Mouse (Mus musculus) neural tube, embryonic 15.5 days (tissue): Measurements from ENCODE around the gene Pcsk1. TPM values are rescaled to one million over a fixed set of nuclear protein-coding genes. Genes with fewer than 3 reads are reported as not detected.

Experiments used
- ATAC-seq: fragments of 200-750 bp; cut with Nextera tagmentation; 2 replicates; pipeline ENCODE4 v1.8.0; 2017; ENCODE audit warnings: mild to moderate bottlenecking, moderate TSS enrichment, moderate library complexity; ENCODE audit not compliant: low FRiP score
- H3K27ac ChIP-seq: fragments of 300-500 bp; sonication (generic); replicated peaks from 2 replicates; pipeline ENCODE4 v1.5.1; 2015; ENCODE audit warnings: mild to moderate bottlenecking, inconsistent platforms
- H3K27me3 ChIP-seq: fragments of 300-500 bp; sonication (generic); replicated peaks from 2 replicates; pipeline ENCODE4 v1.6.1; 2015; ENCODE audit warnings: inconsistent platforms
- H3K36me3 ChIP-seq: fragments of 300-500 bp; sonication (generic); 2 replicates; pipeline ENCODE4 v1.6.1; 2015; ENCODE audit warnings: inconsistent platforms
- H3K4me1 ChIP-seq: fragments of 300-500 bp; sonication (generic); 2 replicates; pipeline ENCODE4 v1.6.1; 2015; ENCODE audit warnings: inconsistent platforms
- H3K4me2 ChIP-seq: fragments of 300-500 bp; sonication (generic); 2 replicates; pipeline ENCODE4 v1.6.1; 2015; ENCODE audit warnings: inconsistent platforms, mild to moderate bottlenecking, moderate library complexity
- H3K4me3 ChIP-seq: fragments of 300-500 bp; sonication (generic); replicated peaks from 2 replicates; pipeline ENCODE4 v1.5.1; 2015; ENCODE audit warnings: mild to moderate bottlenecking, inconsistent platforms
- H3K9ac ChIP-seq: fragments of 300-500 bp; sonication (generic); replicated peaks from 2 replicates; pipeline ENCODE4 v1.6.1; 2015; ENCODE audit warnings: mild to moderate bottlenecking, inconsistent platforms
- H3K9me3 ChIP-seq: fragments of 300-500 bp; sonication (generic); replicated peaks from 2 replicates; pipeline ENCODE4 v1.6.1; 2016; ENCODE audit warnings: inconsistent platforms
- WGBS: fragments of 180-500 bp; shearing (Covaris S2); methylation state at CpG from one replicate; pipeline ENCODE4 v1.1.7; 2015; ENCODE audit warnings: mixed read lengths; 5-methylcytosine and 5-hydroxymethylcytosine counted together
- polyA plus RNA-seq: library from polyadenylated mRNA; unstranded; fragments of >200 nt; fragmentation: Nextera tagmentation; extraction: Ambion mirVana; gene quantifications from 2 replicates; pipeline ENCODE4 v1.2.1, GENCODE M21; 2015

The Pcsk1 gene
- polyA plus RNA-seq, 1 experiment from 2014 or later = 3.6 TPM

- no peaks in the 10 kb centered on the region for H3K4me1 ChIP-seq
- H3K27ac ChIP-seq = no peak overlapping the region
- no peaks in the 10 kb centered on the region for H3K9me3 ChIP-seq
- H3K4me3 ChIP-seq = no peak overlapping the region
- H3K9ac ChIP-seq = no peak overlapping the region
- 55% methylated on average over 1 of the region's 1 CpGs for WGBS
- ATAC-seq = peak; percentile 63
- no peak overlapping the region for H3K4me2 ChIP-seq
- no peaks in the 10 kb centered on the region for H3K36me3 ChIP-seq
- no peaks in the 10 kb centered on the region for H3K27me3 ChIP-seq
Measured at GRCm38 (mm10) chr13:75163408-75163807, 73.8 kb downstream of the Pcsk1 start.
